Mouse (Mus musculus) kidney, adult 2 months (tissue): ENCODE results near the gene Ly9.

Source experiments
- CTCF ChIP-seq: fragments of 200-500 bp; conservative IDR thresholded peaks from 2 replicates; pipeline ENCODE4 v1.5.1; 2011; ENCODE audit warnings: low read depth, mild to moderate bottlenecking, control low read depth, low read length, moderate library complexity, mixed read lengths; ENCODE audit not compliant: insufficient read depth, insufficient read length
- POLR2A ChIP-seq: fragments of 200-500 bp; IDR thresholded peaks from one replicate; pipeline ENCODE4 v1.6.1; 2011; ENCODE audit warnings: low read depth, low read length, control low read depth

DNA sequence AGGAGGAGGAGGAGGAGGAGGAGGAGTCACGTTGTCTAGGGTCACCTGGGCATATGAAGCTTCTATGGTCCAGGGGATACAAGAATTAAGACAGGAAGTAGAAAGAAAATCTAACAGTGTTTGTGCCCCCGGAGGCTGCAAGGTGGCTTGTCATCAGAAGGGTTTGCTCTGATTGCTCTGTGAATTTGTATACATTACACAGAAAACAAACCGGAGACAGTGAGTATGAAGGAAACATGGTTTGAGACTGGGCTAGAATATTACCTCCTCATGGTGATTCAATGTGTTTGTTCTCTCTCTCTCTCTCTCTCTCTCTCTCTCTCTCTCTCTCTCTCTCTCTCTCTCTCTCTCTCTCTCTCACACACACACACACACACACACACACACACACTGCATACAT is 554 bp downstream of the Ly9 start:
- TF ChIP-seq CTCF (no peak), POLR2A (no peak)
